Mouse (Mus musculus) large intestine, adult 2 months (tissue): Measurements from ENCODE around the gene Esrrb. TPM values are rescaled to one million over a fixed set of nuclear protein-coding genes. Genes with fewer than 3 reads are reported as not detected.

Experiments
- DNase-seq: peaks from one replicate; pipeline ENCODE4 v3.0.0-alpha.2; 2012; ENCODE audit warnings: low read depth, low spot score
- WGBS: fragments of 180-500 bp; shearing (Covaris S2); methylation state at CpG from one replicate; pipeline ENCODE4 v1.1.7; 2018; 5-methylcytosine and 5-hydroxymethylcytosine counted together
- polyA plus RNA-seq: library from polyadenylated mRNA; depleted of rRNA; stranded (reverse); fragments of >200 nt; gene quantifications from 2 replicates; pipeline ENCODE4 v1.2.3, GENCODE M21; 2012

Gene Esrrb
- polyA plus RNA-seq, 1 experiment: 0.36 TPM

DNA sequence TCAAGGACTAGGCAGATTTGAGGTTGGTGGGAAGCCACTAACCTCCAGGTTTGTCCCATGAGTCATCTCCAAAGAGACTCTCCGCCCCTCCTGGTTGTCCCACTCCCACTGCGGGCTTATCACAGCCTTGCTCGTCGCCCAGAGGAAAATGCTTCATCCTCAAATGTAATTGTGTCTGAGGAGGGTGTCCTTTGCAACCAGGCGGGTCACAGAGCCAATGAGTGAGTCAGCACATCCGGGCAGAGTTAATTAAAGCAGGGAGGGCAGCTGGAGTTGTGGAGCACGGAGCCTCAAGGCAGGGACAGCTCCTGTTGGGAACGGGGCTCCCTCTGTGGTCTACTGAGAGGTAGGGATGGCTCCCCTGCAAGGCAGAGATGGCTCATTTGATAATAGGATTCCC is 37.8 kb downstream of the Esrrb start:
- WGBS: 17% methylated on average over 8 of the region's 8 CpGs
- DNase-seq: no peak

DNA sequence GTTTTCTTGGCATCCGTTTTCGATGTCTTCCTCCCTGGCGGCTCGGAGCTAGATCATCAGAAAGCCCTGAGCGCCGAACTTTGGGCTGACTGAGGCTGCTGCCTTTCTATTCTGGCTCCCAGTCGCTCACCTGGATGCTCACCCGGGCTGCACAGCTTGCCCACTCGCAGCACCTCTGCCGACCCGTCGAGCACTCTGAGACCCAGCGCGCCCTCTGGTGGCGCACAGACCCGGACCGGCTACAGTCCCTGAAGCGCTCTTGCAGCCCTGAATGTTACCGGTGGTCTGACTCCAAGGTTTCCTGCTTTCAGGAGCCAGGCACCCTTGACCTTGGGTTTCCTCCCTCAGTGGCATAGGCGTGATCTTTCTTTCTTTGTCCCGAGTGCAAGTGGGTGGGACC is 41.8 kb downstream of the Esrrb start:
- 6% methylated on average over 21 of the region's 21 CpGs for WGBS
- DNase-seq: peak; percentile 13

DNA sequence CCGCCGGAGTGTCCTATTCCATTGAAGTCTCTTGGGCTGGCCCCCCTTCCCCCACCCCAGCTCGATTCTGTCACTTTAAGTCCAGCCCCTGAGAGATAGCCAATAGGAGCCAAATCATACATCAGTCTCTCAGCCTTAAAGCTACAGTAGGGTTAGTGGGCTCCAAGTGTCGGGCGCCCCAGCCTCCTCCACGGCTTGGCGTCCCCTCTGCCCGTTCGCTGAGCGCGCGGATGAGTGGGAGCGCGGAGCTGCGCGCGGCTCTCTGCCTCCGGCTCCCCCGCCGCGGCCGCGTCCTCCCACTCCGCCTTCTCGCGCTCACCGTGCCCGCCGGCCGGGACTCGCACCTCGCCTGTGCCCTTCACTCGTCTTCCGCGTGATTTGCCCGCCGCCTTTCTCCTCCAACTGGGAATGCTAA is 60.6 kb downstream of the Esrrb start:
- no peak for DNase-seq
- WGBS: 3% methylated on average over 37 of the region's 37 CpGs

DNA sequence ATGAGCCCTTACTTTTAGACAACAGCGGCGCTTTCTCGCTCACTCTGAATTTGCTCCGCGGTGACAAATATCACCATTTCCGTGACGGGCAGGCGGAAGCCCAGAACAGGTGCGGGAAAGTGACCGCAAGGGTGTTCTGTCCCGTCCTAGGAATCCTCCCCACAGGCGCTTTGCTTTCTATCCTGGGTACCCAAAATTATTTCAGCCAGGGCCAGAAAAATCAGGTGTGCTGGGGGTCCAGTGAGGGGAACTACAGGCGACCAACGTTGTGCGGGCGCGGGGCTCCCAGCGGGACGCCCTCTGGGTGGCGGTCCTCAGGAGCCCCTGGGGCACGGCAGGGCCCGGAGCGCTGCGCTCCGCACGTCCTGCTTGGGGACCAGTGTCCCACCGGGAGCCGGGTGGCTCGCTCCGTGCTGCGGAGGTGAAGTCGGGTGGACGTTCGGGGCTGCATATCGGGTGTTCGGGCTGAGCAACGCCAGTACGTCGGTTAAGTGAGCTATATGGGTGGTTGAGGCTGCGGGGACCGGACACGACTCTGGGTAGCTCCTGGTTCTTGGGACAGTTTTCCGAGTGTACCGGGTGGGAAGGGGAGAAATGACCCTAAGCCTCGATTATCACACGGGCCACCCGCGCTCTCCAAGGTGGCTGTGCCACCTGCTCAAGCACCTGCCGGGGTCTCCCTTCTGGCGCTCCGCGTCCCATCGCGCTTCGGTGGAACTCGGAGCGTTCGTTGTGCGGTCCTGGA is 61.4 kb downstream of the Esrrb start:
- 4% methylated on average over 59 of the region's 59 CpGs for WGBS
- no peak for DNase-seq

DNA sequence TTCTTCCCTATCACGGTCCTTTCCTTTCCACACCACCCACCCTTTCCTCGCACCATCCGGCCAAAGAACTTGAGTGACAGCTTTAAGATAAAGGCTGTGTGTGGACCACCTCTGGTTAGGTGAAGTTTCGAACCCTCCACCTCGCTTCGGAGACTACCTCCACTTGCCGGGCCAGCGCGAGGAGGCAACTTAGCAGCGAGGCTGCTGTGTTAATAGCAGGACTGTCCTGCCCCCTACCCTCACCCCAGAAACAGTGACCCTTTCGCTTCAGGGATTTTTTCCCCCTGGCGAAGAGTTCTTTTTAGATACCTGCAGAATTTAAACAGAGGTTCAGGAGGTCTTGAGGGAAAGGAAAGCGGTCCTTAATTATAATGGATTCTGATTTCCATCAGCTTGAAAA is 62.2 kb downstream of the Esrrb start:
- 10% methylated on average over 13 of the region's 13 CpGs for WGBS
- DNase-seq: no peak

DNA sequence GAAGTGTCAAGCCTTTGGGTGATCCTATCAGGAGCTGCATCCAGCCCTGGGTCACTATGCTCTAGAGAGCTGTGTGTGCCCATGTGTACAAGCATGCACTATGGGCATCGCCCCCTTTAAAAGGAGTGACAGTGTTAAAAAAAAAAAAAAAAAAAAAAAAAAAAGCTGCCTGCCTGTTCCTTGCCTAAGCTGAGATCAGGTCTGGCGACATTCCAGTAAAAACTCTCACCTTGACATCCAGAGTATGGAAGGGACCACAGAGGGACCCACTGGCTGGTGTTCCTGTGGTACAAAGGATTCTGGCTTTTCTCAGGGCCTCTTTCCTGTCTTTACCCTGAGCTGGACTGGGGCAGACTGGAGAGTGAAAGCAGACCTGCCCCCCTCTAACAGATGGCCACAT is 66.7 kb downstream of the Esrrb start:
- no peak for DNase-seq
- 30% methylated on average over 2 of the region's 2 CpGs for WGBS

DNA sequence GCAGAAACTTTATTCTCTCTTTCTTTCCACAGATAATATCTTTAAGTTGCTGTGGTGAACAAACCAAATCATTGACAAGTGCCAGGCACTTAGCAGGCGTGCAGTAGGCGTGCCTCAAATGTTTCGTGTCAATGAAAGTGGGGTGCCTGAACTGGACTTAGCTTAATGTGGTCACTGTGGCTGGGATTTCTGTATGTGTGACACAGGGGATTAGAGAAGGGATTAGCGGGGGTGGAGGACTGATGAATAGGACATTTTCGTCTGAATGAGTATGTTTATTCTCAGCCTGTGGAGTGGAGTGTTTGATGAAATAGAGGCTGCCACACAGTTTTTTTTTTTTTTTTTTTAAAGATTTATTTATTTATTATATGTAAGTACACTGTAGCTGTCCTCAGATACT is 70.8 kb downstream of the Esrrb start:
- 71% methylated on average over 5 of the region's 5 CpGs for WGBS
- no peak for DNase-seq

DNA sequence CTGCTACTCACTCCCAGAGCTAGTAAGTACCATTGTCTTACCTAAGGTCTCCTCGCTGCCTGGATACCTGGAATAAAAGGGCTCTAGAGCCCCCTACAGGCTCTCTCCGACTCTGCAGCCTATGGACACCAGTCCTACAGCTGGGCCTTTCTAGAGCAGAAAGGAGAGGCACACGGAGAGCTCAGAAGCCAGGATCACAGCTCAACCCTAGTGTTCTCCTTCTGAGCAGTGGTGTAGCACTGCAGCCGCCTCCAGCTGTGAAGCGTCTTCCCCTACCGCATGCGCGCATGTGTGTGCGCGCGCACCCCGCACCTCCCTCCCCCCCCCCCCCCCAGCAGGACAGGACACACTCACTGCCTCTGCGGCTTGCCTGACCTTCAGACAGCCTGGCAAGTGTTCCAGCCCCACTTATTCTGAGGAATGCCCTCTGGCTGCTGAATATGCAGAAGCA is 72.5 kb downstream of the Esrrb start:
- peak; percentile 36 for DNase-seq
- WGBS: 2% methylated on average over 7 of the region's 13 CpGs

DNA sequence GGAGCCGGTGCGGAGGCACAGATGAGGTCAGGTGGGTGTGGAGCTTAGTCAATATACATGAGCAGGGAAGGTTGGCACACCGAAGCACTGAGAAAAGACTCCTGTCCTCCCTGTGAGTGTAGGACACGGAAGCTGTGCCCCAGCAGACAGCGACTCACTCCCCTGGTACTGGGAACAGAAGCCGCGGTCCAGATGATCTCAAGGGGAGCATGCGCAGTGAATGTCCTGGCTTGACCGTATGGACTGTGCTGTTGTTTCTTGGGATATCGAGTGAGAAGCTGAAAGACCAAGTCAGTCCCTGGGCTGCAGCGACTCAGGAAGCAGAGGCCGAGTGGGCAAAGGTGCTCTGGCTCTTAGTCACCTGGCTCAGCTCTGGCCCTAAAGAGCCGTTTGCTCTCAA is 74.7 kb downstream of the Esrrb start:
- 43% methylated on average over 13 of the region's 13 CpGs for WGBS
- DNase-seq: peak; percentile 13

DNA sequence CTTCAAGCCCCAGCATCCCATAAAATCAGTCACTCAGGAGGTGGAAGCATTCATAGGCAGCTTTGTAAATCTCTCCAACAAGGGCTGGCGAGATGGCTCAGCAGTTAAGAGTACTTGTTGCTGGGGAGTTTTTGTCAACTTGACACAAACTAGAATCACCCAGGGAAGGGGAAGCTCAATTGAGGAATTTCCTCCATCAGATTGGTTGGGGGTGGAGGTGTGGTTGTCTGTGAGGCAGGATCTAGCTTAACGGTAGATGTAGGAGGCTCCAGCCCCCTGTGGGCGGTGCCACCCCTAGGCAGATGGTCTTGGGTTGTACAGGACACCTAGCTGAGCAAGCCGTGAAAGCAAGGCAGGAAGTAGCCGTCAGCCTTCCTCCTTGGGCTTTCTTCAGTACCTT is 89.9 kb downstream of the Esrrb start:
- no peak for DNase-seq
- WGBS: 67% methylated on average over 5 of the region's 5 CpGs

DNA sequence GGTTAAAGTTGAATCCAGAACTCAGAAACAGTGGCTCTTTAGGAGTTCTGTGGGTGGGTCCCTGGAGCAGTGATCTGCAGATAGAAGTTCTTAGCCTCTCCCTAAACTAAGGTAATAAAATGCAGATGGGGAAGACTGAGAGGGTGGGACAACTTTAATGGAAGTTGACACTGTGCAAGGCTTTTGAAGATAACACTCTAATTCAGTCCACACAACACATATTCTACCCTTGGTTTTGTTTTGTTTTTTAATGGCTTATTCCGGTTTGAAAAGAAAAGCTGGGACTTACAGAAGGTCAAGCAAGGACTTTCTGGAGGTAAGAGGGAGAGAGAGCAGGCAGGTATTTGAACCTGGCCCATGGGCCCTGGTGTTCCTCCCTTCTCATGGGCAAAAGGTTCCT is 94.1 kb downstream of the Esrrb start:
- DNase-seq: no peak
- WGBS: 16% methylated on average over 1 of the region's 1 CpGs

DNA sequence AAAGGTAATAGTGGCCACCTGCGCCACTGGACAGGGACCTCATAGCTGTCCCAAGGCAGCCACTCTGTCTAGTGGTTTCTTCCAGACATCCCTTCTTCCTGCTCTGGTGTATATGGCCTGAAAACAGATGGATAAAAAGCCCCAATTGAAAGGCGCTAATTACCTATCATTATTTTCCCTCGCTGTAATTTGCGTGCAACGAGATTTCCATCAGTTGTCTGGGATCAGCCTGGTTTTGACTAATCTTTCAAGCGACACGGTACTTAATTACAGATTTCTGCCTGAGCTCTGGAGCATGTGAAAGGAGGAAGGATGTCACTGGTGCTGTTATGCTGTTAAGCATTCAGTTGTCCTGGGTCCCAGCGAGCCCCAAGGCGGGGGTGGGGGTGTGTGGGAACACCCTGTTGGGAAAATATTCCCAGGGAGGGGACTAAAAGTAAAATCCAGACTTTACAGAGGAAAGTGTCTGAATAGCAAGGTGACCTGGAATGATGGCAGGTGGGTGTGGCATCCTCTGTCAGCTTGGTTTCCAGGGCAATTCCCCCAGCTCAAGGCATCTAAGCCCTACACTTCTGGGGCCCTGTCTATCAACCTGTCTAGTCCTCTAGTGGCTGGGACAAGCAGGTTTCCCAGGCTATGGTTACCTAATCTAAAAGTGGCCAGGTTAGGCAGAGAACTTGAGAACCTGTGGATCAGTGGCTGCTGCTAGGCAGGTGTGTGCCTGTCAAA is 102.0 kb downstream of the Esrrb start:
- 72% methylated on average over 9 of the region's 9 CpGs for WGBS
- DNase-seq: no peak

DNA sequence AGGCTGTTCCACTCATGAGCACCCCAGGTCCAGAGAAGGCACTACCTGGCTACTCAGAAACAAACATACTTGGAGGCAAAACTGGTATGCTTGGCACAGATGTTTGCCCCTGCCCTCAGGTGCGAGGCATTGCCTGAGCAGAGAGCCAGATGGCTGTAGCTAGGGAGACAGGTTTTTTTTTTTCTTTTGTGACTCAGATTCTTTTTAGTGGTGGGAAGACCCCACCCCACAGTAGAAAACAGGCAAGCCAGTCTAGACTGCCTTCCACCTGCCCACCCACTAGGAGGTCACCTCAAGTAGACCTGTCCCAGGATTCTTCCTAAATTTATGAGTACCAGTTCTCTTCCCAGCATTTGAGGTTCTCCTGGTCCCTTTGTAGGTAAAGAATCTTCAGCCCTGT is 103.5 kb downstream of the Esrrb start:
- WGBS: 77% methylated on average over 1 of the region's 1 CpGs
- DNase-seq: no peak

DNA sequence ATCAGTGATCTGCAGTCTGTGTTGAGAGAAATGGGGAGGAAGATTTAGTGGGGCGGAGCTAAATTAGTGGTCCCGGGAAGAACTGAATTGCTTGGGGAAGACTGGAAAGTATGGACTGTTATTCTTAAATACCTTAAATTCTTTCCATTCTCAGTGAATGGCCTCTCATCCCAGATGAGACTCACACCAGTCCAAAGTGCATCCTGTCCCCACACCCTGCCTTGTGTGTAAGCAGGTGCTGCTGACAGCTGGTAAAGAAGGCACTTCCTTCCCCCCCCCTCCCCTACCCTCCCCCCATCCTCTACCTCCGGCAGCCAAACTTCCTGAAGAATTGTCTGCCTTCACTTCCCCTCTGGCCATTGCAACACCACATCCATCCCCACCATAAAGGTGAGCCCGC is 105.3 kb downstream of the Esrrb start:
- 35% methylated on average over 4 of the region's 4 CpGs for WGBS
- DNase-seq: no peak

DNA sequence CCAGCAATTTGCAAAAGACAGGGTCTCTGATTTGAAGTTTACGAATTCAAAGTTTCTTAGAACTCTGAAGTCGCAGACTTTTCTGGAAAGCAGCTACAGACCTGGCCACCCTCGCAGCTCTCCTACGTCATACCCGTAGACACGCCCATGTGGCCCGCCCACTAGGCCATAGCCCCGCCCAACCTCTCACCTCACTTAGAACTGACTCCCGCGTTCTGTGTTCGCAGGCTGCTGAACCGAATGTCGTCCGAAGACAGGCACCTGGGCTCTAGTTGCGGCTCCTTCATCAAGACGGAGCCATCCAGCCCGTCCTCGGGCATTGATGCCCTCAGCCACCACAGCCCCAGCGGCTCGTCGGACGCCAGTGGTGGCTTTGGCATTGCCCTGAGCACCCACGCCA is 109.0 kb downstream of the Esrrb start:
- WGBS: 42% methylated on average over 23 of the region's 23 CpGs
- DNase-seq: no peak

DNA sequence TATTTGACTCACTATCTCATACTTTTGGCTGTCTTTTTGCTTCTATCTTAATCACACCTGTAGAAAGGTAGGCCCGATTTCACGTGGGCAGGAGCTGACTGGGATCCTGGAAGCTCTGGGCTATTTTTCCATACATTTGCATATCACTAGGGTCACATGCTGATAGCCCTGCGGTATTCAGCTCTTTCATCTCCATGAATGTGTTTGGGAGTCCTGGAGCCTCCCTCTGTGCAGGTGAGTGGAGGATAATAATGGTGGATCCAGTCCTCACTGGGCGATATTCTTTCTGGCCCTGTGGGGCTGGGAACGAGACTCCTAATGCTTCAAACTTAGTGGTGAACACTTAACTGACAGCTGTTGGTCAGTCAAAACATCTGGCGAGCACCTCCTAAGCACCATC is 110.0 kb downstream of the Esrrb start:
- 59% methylated on average over 6 of the region's 6 CpGs for WGBS
- no peak for DNase-seq

DNA sequence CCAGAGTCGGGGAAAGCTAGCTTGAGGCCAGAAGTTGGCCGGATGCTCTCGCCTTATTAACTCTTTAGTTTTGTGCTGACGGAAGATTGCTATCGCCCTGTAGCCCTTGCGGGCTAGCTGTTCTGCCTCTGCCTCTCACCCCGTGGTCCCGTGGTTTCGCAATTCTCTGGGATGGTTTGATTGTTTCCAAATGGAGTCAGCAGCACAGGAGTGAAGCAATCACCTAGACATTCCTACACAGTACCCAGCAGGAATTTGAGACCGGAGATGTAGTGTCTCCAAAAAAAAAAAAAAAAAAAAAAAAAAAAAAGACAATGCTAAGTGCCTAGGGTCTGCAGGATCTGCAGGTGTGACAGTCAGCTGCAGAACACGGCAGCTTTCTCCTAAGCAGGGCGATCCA is 112.7 kb downstream of the Esrrb start:
- 51% methylated on average over 12 of the region's 12 CpGs for WGBS
- DNase-seq: no peak

DNA sequence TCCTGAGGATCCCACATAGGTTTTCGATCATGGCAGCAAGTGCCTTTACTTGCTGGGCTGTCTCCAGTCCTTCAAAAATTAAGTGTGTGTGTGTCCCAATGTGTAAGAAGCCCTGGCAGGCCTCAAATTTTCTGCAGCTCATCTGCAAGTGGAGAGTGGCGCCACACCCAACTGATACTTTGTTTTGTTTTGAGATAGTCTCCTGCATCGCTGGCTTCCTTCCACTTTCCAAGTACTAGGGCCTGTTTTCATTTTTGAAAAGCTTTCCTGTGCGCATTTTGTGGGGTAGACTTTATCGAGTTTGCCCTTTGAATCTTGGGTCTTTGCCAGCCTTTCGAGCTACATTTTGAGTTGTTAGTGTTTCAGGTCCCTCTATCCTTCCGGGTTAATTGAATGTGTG is 115.1 kb downstream of the Esrrb start:
- no peak for DNase-seq
- WGBS: 50% methylated on average over 7 of the region's 7 CpGs

DNA sequence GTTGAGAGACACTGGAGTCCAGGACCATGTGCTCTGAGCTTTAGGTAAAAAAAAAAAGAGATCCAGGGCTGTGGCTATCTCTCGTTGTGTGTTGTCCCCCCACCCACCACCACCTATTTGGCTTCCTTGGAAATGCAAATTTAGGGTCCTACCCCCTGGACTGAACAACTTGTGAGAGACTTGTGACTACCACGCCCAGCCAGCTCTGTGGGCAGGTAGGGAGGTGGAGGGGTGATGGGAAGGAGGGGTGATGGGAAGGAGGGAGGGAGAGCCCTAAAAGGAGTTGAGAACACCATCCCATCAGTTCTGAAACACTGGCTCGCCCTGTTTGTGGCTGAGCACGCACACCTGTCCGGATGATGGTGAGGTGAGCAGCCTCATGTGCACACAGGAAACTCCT is 118.0 kb downstream of the Esrrb start:
- DNase-seq: no peak
- 74% methylated on average over 5 of the region's 5 CpGs for WGBS

DNA sequence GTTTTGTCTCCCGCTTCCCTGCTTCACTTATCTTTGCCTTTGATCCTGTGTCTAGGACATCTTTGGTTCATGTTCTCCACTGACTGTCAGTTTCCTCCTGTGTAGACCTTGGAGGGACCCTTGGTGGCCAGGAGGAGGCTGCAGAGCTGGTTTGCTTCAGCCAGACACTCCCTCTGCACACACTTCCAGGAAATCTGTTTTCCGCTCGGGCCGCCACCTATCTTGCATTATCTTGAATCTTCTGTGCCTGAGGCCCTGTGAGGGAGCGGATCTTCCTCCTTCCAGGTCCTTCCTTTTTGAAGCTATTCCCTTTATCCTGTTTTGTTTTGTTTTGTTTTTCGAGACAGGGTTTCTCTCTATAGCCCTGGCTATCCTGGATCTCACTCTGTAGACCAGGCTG is 121.1 kb downstream of the Esrrb start:
- DNase-seq: no peak
- WGBS: 73% methylated on average over 6 of the region's 6 CpGs

DNA sequence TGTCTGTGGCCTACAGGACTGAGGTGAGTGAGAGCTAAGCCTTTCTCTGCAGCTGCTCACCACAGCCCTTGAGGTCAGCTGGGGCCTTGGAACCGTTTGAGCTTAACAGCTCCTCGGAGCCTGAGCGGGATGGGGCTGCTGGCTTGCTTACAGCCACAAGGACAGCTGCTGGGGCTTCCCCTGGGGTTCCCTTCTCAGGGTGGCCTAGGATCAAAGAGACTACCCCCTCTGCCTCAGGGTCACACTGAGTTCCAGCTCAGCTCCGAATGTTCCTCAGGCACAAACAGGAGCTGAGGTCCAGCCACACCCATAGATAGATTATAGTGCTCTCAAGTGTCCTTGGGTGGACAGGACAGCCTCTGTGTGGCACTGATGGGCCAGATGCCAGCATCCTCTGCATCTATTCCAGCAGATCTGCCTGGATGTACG is 122.5 kb downstream of the Esrrb start:
- 36% methylated on average over 5 of the region's 5 CpGs for WGBS
- DNase-seq: no peak
